Mouse (Mus musculus) urinary bladder, postnatal 36 days (tissue): ENCODE results near the gene Ttc16.

Experiments
- DNase-seq, 2 experiments: peaks; one replicate each; pipeline ENCODE4 v3.0.0; 2022; ENCODE audit warnings: low spot score in 2 of 2, mixed read lengths in 1 of 2

The Ttc16 gene

GRCm38 (mm10) chr2:32744272-32744982 lies 31.0 kb downstream of the Ttc16 start:
- no peak for DNase-seq

DNA sequence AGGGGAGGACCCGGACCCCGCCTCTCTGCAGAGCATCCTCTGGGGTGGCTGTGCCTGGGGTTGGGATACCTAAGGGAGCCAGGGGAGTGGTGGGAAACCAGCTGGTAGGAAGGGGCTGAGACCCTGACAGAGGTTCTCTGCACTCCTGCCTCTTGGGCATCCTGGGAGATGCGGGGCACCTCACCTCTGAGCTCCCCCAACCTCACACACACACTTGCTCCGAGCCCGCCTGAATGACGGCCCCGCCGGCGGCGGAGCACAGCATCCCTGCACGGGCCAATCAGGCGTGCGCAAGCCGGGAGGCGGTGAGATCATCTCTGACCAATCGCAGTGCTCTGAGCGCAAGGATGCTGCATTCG lies 33.3 kb downstream of the Ttc16 start:
- no peak for DNase-seq

DNA sequence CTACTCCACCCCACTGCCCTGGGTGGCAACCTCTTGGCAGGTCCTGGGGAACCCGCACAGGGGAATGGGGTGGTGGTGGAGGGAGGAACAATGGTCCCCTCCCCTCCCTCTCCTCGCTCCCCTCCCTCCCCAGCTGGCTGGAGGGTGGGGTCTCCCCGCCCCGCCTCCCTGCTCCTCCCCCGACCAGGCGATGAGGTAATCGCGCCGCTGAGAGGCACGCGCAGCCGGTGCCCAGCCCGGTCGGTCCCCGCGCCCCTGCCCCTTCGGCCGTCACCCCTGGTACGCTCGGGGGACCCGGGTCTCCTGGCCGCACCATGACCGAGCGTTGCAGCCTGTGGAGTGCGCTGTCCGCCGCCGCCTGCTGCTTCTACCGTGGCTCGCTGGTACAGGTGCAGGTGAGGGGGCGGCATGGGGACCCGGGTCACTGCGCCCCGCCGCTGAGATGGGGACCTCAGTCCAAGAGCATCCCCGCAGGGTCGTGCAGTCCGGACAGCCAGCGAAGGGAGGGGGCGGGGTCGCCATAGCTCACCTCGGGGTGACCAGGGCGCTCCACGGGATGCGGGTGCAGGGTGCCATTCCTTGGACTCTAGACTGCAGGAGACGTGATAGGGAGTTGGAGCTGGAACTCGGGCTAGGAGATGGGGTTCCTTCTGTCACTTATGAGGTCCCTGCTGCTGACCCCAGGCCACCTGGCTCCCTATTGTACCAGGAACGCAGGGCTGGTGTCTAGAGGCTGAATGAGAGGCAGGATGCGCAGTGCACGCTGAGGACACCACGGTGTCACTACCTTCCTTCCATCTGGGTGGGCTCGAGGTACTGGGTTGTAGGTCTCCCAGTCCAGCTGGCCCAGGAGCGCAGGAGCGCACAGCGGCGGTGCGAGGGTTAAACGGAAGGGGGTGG lies 33.9 kb downstream of the Ttc16 start:
- DNase-seq: peak in 1 of 2 experiments; percentile 34

- DNase-seq: no peak
Observed at GRCm38 (mm10) chr2:32740916-32741272, 34.5 kb downstream of the Ttc16 start, which contains the start of gene 6330409D20Rik. 6330409D20Rik (minus strand) TSS chr2:32741016.

GRCm38 (mm10) chr2:32739311-32739710 lies 36.1 kb downstream of the Ttc16 start:
- no peak for DNase-seq

GRCm38 (mm10) chr2:32737008-32737407 lies 38.4 kb downstream of the Ttc16 start:
- no peak for DNase-seq

- no peak for DNase-seq
Observed at GRCm38 (mm10) chr2:32736306-32736829, 39.1 kb downstream of the Ttc16 start.

DNA sequence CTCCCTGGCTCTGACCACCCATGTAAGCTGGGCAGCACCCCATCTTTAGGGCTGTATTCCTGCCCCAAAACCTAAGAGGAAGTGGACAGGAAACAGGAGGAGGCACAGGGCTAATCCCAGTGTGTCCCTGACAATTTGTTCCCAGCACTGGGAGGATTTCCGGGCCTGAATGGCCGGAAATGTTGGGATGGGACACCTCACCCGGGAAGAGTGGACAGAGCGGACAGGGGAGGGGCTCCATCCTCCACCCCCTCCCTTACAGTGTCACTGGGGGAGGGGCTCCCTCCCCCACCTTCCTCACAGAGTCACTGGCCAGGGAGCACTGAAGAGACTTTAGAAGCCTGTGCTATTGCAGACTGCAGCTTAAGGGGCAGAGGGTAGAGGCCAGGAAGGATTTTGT lies 40.5 kb downstream of the Ttc16 start:
- no peak for DNase-seq

- no peak for DNase-seq
Observed at GRCm38 (mm10) chr2:32734480-32734879, 41.0 kb downstream of the Ttc16 start.

DNA sequence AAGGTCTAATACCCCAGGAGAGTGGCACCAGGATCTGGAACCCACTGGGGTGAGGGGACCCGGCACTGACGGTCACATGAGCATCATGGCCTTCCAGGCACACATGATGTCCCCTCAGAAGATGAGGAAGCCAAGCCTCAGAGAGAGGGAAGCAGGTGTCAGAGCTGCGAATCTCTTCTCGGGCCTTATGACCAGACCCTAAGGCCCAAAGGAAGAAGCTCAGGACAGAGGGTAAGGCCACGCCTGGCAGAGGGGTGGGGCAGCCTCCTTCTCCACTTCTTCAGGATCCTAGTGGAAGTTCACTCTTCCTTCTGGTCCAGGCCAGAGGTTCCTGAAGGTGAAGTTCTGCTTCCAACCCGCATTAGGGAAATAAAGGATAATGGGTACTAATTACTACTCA lies 42.7 kb downstream of the Ttc16 start:
- no peak for DNase-seq

GRCm38 (mm10) chr2:32731911-32732310 lies 43.5 kb downstream of the Ttc16 start:
- no peak for DNase-seq

GRCm38 (mm10) chr2:32730854-32731253 lies 44.6 kb downstream of the Ttc16 start:
- no peak for DNase-seq

DNA sequence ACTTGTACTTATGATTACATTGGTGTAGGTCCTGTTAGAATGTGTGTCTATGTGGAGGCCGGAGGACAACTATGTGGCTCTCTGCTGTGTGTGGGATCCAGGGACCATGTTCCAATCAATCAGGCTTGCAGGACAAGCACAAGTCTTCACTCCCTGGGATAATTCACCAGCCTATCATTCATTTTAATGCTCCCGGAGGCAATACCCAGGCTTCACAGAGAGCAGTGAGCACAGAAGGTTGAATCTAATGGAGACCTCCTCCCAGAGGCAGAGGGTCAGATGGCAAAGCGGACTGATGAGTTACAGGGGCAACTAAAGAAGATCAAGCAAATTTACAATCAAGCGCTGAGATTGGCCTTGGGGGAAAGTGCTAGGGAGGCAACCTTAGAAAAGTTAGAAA lies 45.9 kb downstream of the Ttc16 start:
- no peak for DNase-seq

DNA sequence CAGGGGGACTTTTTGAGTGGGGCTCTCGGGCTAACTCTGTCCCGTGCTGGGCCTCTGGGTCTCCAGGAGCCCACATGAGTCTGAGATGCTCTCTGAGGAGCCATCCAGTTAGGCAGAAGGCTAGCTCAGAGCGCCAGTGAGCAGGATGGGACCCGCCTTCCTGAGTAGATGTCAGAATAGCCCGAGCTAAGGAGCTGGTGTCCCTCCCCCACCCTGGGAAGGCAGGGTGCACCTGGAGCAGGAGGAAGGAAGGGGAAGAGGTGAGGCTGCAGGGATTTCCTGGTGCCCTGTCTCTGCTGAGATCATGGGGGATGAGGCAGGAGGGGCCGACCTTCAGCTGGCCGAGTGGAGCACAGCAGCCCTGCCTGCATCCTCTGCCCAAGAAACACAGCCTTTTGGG lies 47.0 kb downstream of the Ttc16 start:
- DNase-seq: peak in 1 of 2 experiments; percentile 40

- peak; percentile 93 to 95 for DNase-seq
Observed at GRCm38 (mm10) chr2:32727435-32727834, 48.0 kb downstream of the Ttc16 start.

DNA sequence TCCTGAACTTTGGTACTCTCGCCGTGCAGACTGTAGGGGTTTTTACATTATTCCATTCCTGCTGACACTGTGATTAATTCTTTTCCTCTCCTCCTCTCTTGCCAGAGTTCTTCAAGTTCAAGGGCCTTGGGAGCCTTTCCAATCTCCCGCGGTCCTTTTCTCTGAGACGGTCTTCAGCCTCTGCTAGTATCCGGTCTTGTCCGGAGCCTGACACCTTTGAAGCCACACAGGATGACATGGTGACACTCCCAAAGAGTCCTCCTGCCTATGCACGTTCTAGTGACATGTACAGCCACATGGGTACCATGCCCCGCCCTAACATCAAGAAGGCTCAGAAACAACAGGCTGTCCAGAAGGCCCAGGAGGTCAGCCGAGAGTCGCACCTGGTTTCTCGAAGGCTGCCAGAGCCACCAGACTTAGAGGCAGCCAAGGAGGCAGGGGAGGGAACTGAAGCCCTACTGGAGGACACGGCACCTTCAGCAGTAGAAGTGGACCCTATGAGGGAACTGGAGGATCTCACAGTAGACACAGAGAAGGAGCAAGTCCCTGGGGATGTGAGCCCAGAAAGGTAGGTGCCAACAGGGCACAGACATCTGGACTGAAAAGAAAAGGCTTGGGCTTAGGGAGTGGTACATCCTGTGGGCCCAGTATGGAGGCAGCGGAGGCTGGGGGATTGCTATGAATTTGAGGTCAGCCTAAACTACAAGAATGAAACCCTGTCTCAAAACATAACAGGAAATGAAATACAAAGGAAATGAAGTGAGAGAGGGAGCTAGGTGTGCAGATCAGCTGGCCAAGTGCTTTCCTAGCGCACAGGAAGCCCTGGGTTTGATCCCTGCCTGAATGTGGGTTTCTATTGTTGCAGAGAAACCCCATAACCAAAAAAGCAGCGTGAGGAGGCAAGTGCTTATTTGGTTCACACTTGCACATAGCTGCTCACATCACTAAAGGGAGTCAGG lies 50.3 kb downstream of the Ttc16 start:
- DNase-seq: no peak

GRCm38 (mm10) chr2:32724149-32724548 lies 51.3 kb downstream of the Ttc16 start:
- DNase-seq: no peak

- DNase-seq: no peak
Observed at GRCm38 (mm10) chr2:32722581-32722980, 52.9 kb downstream of the Ttc16 start.

DNA sequence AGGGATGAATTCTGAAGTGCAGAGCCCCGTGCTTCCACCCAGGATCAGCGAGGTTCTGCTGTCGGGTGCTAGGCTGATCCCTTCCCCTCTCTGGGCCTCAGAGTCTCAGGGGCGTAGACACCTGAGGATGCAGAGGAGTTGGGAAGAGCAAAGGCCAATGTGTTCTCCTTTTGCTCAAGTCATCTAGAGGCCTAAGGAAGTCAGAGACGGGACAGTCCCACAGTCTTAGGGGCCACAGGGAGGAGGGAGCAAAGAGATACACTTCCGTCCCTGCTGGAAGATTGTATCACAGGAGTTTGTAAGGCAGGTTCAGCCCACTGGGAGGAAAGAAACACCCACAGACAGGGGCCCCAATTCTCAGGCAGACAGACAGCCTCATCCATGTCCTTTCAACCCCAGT lies 53.4 kb downstream of the Ttc16 start:
- DNase-seq: no peak

DNA sequence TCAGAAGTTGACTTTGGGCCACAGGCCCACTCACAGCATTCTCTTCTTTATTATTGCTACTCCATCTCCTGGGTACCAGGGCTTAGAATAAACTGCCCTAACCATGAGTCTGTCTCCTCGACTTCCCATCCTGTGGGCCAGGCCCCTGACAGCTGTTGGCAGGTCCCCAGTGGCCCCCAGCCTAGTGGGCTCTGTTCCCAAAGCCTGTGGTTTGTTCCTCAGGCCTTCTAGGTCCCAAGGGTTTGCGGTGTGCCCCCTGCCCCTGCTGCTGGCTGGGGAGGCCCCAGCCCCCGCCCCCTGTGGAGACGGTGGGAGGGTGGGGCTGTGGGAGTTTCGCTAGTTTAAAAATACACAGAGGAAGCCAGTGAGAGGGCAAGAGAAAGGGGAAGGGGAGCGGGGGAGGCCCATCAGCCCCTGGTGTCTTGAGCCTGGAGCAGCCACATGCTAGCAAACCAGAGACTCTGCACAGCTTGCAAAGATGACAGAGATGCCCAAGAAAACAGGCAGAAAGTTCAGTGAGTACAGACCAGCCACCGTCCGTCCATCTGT lies 54.7 kb downstream of the Ttc16 start, which contains the start of gene Sh2d3c:
Gene Sh2d3c (plus strand): TSS at position 375 of the 549 bp plus-strand sequence.
- no peak for DNase-seq

GRCm38 (mm10) chr2:32720053-32720452 lies 55.4 kb downstream of the Ttc16 start:
- DNase-seq: no peak
